Mouse (Mus musculus): Measurements from ENCODE around the gene Gm10283.

DNA sequence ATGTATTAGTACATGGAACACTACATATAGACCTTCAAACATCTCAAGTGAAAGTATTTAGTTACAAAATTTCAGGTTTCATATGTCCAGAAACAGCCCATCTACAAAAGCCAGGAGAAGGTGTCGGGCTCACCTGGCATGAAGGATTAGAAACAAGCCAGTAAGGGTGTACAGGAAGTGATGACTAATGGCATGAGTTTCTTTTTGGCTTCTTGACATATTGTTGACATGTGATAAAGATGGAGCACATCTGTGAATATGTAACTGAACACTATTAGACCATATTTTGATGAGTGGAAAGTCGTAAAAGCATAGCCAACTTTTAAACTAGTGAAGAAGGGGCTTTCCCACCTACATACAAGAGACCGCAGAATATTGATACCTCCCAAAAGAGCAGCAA lies 66.1 kb downstream of the Gm10283 start:
- TF ChIP-seq POLR2A (IDR thresholded peaks at IDR 0.05; ENCODE audit: borderline replicate concordance, insufficient read depth, low read length) (no peak), CTCF (IDR thresholded peaks at IDR 0.05; ENCODE audit: borderline replicate concordance, insufficient read depth, low read depth, low read length) (no peak)

All from cerebellum, adult 2 months (tissue).